Mouse (Mus musculus): Measurements from ENCODE around the gene Paqr8. TPM values are rescaled to one million over a fixed set of nuclear protein-coding genes. Genes with fewer than 3 reads are reported as not detected.

Gene Paqr8
- 1 to 10 TPM; 3.0 to 4.8 (median 3.3) TPM for polyA plus RNA-seq (2017; shearing (Covaris generic))

GRCm38 (mm10) chr1:20890404-20890921 lies at the start of gene Paqr8:
TSS of gene Paqr8 (plus strand) at chr1:20890606.
- peak; percentile 93 for ATAC-seq

- ATAC-seq, result no peak
Measured at GRCm38 (mm10) chr1:20856924-20857902, 33.2 kb upstream of the Paqr8 start.

GRCm38 (mm10) chr1:20860775-20861174 lies 29.6 kb upstream of the Paqr8 start:
- ATAC-seq, result no peak

- ATAC-seq, result no peak
Measured at GRCm38 (mm10) chr1:20861865-20862264, 28.5 kb upstream of the Paqr8 start.

GRCm38 (mm10) chr1:20863452-20864172 lies 26.8 kb upstream of the Paqr8 start:
- ATAC-seq, result no peak

GRCm38 (mm10) chr1:20867241-20867902 lies 23.0 kb upstream of the Paqr8 start:
- no peak for ATAC-seq

DNA sequence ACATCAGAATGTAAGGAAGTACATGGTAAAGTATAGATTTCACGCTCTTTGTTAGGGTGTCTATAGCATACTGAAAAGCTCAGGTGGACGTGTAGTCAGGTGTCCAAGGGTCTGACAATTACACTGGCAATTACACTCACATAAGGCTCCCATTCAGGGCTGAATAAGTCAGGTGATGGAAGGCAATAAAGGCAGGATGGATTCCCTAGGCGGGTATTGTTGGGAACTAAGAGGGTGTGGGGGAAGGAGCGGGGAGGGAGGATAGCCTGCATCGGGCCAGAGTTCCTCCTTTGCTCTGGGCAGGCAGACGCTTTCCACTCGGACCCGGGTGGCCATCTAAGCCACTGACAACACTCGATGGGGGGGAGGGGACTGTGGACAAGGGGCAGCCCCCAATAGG lies 22.4 kb upstream of the Paqr8 start:
- ATAC-seq, result no peak

DNA sequence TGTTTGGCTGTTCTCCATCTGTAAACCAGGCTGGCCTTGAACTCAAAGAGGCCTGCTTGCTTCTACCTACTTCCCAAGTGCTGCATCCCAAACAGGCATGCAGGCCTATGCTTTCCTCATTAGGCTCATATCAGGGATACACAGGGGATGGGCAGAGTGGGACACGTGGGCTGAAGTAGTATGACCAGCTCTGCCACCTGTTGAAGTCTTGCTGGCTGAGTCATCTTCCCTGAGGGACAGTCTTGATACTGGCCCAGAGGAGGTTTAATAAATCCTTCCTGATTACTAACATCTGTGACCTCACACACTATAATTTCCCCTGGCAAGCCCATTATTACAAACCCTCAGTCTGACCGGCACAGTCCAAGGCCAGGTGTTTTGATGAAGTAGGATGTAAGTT lies 19.5 kb upstream of the Paqr8 start:
- no peak for ATAC-seq

- no peak for ATAC-seq
Measured at GRCm38 (mm10) chr1:20872496-20872895, 17.9 kb upstream of the Paqr8 start.

DNA sequence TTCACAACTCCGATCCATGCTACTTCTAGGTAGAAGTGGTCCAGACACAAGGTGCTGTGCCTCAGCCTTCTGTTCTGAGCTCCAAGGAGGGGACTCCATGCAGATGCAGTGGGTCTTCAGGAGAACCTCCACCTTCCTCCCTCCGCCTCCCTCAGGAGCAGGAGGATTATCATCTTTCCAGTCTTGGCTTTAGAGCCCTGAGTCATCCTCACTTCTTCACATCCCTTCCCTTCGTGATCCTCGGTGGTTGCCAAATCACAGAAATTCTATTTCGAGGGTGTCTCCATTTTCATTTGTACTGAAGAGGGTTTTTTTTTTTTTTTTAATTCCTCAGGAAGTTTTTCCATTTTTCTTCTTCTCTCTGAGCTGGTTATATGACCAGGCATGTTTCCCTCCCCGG lies 16.3 kb upstream of the Paqr8 start:
- no peak for ATAC-seq

GRCm38 (mm10) chr1:20877355-20877754 lies 13.1 kb upstream of the Paqr8 start:
- no peak for ATAC-seq

DNA sequence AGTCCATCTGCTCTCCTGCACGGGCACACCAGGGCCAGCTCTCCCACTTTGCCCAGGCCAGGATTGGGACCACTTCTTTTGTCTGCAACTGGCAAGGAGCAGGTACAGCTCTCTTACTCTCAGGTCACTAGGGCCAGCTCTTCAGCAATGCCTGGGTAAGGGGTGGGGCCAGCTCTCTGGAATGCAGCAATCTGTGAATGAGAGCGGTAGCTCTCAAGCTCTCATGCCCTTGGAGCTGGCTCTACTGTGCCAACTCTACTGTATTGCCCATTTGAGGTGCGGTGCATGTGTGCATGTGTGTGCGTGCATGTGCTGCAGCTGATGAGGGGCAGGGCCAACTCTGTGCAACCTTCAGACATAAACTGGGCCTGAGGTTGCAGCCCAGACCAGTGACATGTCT lies 11.0 kb upstream of the Paqr8 start:
- ATAC-seq, result no peak

DNA sequence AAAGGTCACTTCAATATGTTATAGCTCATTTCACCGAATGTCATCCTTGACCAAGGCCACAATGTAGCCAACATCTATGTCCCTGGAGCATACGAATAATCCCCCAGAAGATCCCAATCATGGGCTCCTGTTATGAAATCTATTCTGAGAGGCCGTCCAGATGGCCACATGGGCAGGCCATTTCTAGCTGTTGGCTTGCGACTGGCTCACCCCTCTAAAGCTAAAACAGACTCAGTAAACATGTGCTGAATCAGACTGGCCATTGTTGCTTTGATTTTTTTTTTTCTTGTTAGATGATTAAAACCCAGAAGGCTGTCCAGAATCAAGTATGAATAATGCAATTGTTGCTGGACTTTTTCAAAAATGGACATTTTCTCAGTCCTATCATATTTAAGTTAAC lies 7.3 kb upstream of the Paqr8 start:
- ATAC-seq, result no peak

- no peak for ATAC-seq
Measured at GRCm38 (mm10) chr1:20889677-20890403, 566 bp upstream of the Paqr8 start.

DNA sequence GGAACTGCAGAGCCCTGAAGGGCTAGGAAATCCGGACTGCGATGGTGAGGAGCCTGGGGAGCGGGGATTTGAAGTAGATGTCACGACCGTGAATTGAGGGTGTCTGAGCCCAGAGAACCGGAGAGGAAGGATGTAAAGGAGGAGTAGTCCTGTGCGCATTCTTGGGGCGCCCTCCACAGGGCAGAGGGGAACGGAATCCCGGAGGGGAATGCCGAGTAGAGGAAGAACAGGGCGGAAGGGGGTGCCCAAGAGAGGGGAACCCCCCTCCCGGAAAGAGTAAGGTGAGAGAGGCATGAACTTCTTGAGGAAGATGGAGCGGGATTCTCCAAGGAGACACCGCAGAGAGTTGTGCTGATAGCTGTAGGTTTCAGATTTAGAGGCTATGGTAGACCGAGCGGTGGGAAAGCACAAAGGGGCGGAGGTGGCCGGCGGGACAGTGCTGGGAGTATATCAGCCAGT lies 564 bp downstream of the Paqr8 start:
- ATAC-seq, result peak; percentile 64

- no peak for ATAC-seq
Measured at GRCm38 (mm10) chr1:20893059-20893458, 2.7 kb downstream of the Paqr8 start.

- no peak for ATAC-seq
Measured at GRCm38 (mm10) chr1:20898391-20898790, 8.0 kb downstream of the Paqr8 start.

- no peak for ATAC-seq
Measured at GRCm38 (mm10) chr1:20900336-20900735, 9.9 kb downstream of the Paqr8 start.

DNA sequence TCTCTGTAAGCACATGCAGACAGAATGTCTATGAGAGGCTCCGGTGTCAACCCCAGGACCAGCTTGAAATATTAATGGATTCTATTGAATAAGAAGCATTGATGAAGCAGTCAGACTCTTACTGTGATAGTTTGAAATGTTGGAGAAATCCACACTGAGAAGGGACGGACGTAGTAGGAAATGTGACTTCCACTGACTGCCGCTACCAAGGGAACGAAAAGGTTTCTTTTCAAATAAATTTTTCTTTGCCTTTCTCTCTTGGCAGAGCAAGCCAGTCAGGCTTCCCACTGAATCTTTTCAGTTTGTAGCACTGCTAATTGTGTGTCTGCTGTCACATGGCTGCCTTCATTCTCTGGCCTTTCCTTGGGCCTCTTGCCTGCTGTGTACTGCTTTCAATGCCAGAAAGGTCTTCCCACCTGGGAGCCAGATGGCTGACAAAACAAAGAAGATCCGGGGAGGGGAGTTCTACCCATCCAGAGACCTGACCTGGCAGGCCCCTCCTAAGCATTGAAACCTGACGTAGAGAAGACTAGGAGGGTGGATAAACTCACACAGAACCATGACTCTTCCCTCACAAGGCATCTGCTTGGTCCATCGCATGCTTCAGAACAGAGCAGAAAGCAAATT lies 15.2 kb downstream of the Paqr8 start:
- ATAC-seq, result no peak

DNA sequence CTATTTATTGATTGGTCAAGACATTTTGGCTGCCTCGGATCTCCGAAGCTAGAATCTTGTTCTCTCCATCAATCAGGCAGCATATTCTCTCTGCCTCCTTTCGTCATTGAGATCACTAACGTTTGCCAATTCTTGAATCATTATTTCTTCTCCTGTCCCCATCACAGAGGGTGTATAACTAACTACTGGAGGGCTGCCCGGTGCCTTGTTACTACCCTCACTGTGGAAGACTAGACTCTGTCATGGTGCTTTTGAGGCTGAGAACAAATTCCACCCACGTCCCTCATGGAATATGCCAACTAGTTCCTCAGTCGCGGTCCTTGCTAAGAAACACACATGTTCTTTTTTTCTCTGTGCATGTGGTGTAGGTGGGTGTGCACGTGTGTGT lies 15.7 kb downstream of the Paqr8 start:
- no peak for ATAC-seq

DNA sequence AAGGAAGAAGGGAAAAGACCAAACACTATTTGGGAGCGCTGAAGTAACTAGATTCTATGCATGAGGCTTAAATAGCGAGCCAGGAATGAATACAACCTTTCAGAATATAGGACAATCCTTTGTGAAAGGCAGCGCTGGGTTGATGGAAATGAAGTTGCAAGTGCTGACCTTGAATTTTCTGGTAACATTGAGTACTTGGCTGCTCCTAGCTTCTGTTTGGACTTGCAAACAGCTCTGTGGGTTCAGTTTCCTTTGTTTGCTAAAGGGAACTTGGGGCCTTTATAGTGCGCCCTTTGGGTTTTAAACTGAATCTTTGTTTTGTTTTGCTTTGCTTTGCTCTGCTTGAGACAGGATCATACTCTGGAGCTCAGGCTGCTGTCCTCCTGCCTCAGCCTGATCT lies 18.1 kb downstream of the Paqr8 start:
- no peak for ATAC-seq

- ATAC-seq, result peak; percentile 17
Measured at GRCm38 (mm10) chr1:20912115-20912514, 21.7 kb downstream of the Paqr8 start.
